Mouse (Mus musculus) thymus, adult 2 months (tissue): Measurements from ENCODE around the gene Fam53b. TPM values are rescaled to one million over a fixed set of nuclear protein-coding genes. Genes with fewer than 3 reads are reported as not detected.

Experiments used
- DNase-seq: peaks from one replicate; pipeline ENCODE4 v3.0.0; 2021
- H3K27ac ChIP-seq: fragments of 200-500 bp; 2 replicates; pipeline ENCODE4 v1.5.1; 2012; ENCODE audit warnings: low read length, control low read depth; ENCODE audit not compliant: control insufficient read depth, insufficient read depth
- H3K27me3 ChIP-seq: fragments of 200-500 bp; 2 replicates; pipeline ENCODE4 v1.6.1; 2012; ENCODE audit warnings: mild to moderate bottlenecking, low read length, moderate library complexity, mixed read lengths; ENCODE audit not compliant: control insufficient read depth, insufficient read depth
- H3K36me3 ChIP-seq: fragments of 200-500 bp; 2 replicates; pipeline ENCODE4 v1.6.1; 2012; ENCODE audit warnings: mild to moderate bottlenecking, low read length, moderate library complexity; ENCODE audit not compliant: control insufficient read depth, insufficient read depth
- H3K4me1 ChIP-seq: fragments of 200-500 bp; replicated peaks from 2 replicates; pipeline ENCODE4 v1.6.1; 2012; ENCODE audit warnings: low read length; ENCODE audit not compliant: control insufficient read depth, insufficient read depth
- H3K4me3 ChIP-seq: fragments of 200-500 bp; 2 replicates; pipeline ENCODE4 v1.5.1; 2012; ENCODE audit warnings: mild to moderate bottlenecking, low read length, control low read depth, moderate library complexity; ENCODE audit not compliant: control insufficient read depth, insufficient read depth
- CTCF ChIP-seq: fragments of 200-500 bp; IDR thresholded peaks from 2 replicates; pipeline ENCODE4 v1.5.1; 2012; ENCODE audit warnings: mild to moderate bottlenecking, control low read depth, low read length, moderate library complexity, borderline replicate concordance; ENCODE audit not compliant: control insufficient read depth, poor library complexity, insufficient read depth; ENCODE audit errors: extremely low read depth
- POLR2A ChIP-seq: fragments of 200-500 bp; IDR thresholded peaks from 2 replicates; pipeline ENCODE4 v1.6.1; 2012; ENCODE audit warnings: mild to moderate bottlenecking, low read length, control low read depth, moderate library complexity; ENCODE audit not compliant: control insufficient read depth, poor library complexity, insufficient read depth; ENCODE audit errors: extremely low read depth
- WGBS: fragments of 180-500 bp; shearing (Covaris S2); methylation state at CpG from one replicate; pipeline ENCODE4 v1.1.7; 2018; 5-methylcytosine and 5-hydroxymethylcytosine counted together
- polyA plus RNA-seq: library from polyadenylated mRNA; depleted of rRNA; stranded (reverse); fragments of >200 nt; gene quantifications from 2 replicates; pipeline ENCODE4 v1.2.3, GENCODE M21; 2012

Fam53b gene
- polyA plus RNA-seq, 1 experiment, result 104 TPM

DNA sequence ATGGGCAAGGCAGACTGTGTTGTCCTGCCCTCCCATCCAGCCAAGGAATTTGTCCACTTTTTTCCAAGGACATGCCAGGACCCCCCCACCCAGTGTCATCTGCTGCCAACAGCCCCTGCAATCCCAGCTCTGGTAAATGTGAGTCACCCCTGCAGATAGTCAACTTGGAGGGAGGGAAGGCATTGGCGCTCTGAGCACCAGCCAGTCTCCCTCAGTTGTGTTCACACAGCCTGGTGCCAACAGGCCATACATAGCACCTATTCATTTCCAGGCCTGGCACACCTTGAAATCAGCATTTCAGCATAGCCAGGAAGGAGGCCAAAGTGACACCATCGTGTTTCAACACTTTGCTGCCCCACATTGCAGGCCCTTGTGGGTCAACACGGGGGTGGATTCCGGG is 129.8 kb downstream of the Fam53b start:
- no peak for TF ChIP-seq CTCF
- TF ChIP-seq POLR2A, result no peak
- Histone ChIP-seq H3K27ac (no peak overlapping the region), H3K27me3 (no peaks in the 10 kb centered on the region), H3K4me1 (peaks cover 5% of the 10 kb centered on the region), H3K36me3 (no peaks in the 10 kb centered on the region), H3K4me3 (no peak overlapping the region)
- WGBS, result 96% methylated on average over 4 of the region's 4 CpGs
- DNase-seq, result no peak

DNA sequence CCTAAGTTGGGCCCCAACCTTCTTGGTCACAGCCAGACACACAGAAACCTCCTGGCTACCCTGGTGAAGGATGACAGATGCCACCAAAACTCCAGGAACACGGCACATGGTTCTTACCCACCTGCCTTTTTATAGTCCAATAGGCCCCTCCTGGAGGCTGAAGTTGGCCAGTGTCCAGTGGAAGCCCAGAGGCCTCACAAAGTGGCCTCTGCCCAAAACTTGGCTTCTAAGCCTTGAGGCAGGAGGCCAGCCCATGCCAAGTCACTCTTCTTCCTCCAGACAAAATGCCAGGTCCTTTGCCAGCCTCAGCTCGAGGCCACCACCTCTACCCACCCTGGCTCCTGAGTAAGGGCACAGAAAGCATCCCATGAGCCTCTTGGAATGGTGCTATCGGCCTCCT is 130.8 kb downstream of the Fam53b start:
- TF ChIP-seq POLR2A (no peak), CTCF (no peak)
- Histone ChIP-seq H3K4me1 (peaks cover 5% of the 10 kb centered on the region), H3K36me3 (no peaks in the 10 kb centered on the region), H3K27me3 (no peaks in the 10 kb centered on the region), H3K27ac (no peak overlapping the region), H3K4me3 (no peak overlapping the region)
- no peak for DNase-seq
- 90% methylated on average over 3 of the region's 3 CpGs for WGBS

DNA sequence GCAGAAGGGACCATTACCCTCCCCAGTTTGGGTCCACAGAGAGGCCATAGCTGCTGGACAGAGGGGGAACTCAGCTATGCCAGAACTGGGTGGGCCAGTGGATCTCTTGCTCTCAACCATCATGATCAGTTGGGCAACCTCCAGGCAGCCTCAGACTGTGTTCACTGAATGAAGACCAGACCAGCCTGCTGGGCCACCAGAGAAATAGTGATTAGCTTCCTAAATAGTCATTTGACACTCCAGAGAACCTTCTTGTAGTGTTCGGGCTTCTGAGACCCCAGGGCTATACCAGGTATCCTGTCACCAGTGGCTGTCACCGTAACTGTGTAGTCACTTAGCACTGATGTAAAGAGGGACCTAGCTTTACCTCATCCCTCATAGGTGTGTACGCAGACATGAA is 131.3 kb downstream of the Fam53b start:
- TF ChIP-seq POLR2A, result no peak
- TF ChIP-seq CTCF, result no peak
- no peak overlapping the region for H3K27ac ChIP-seq
- no peak overlapping the region for H3K4me3 ChIP-seq
- over 99% methylated on average over 3 of the region's 3 CpGs for WGBS
- H3K36me3 ChIP-seq, result no peaks in the 10 kb centered on the region
- peaks cover 5% of the 10 kb centered on the region for H3K4me1 ChIP-seq
- H3K27me3 ChIP-seq, result no peaks in the 10 kb centered on the region
- no peak for DNase-seq

DNA sequence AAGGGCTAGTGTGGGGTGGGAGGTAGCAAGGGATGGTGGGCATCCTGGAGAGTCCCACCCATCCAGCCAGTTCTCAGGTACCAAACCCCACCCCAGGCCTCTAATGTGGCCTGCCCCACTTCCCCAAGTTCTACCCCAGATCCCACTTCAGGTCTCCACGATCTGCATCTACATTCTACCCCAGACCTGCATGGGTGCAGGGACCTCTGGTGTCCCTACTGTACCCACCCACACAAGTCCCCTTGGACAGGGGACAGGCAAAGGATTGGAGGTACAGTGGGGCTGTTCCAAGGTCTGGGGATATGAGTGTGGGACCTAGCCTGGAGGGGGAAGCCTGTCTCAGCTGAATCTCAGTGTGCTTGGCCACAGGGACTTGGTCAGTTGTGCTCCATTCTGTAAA is 131.9 kb downstream of the Fam53b start:
- Histone ChIP-seq H3K4me1 (peaks cover 4% of the 10 kb centered on the region), H3K27me3 (no peaks in the 10 kb centered on the region), H3K4me3 (no peak overlapping the region), H3K36me3 (no peaks in the 10 kb centered on the region), H3K27ac (no peak overlapping the region)
- WGBS, result 48% methylated on average over 1 of the region's 1 CpGs
- DNase-seq, result no peak
- TF ChIP-seq CTCF (no peak), POLR2A (no peak)

DNA sequence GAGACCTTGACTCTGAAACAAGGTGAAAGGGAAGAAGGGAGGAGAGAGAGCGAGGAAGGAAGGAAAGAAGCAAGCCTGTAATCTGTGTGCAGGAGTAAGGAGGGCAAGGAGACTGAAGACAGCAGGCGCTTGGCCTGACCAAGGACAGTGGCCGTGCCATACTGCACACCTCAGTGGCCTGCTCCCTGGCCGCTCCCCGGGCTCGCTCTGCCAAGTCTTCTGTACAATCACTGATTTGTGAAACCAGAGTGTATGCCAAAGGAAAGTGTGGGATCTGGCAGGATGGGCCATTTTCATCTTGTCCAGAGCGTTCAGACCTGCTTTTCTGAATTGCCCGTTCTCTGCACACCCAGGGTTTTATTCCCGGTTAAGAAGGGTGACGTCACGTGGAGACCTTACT is 132.4 kb downstream of the Fam53b start:
- H3K27me3 ChIP-seq, result no peaks in the 10 kb centered on the region
- H3K36me3 ChIP-seq, result no peaks in the 10 kb centered on the region
- DNase-seq, result no peak
- H3K4me3 ChIP-seq, result no peak overlapping the region
- WGBS, result 97% methylated on average over 11 of the region's 11 CpGs
- no peak overlapping the region for H3K27ac ChIP-seq
- H3K4me1 ChIP-seq, result no peaks in the 10 kb centered on the region
- TF ChIP-seq POLR2A, result no peak
- no peak for TF ChIP-seq CTCF

DNA sequence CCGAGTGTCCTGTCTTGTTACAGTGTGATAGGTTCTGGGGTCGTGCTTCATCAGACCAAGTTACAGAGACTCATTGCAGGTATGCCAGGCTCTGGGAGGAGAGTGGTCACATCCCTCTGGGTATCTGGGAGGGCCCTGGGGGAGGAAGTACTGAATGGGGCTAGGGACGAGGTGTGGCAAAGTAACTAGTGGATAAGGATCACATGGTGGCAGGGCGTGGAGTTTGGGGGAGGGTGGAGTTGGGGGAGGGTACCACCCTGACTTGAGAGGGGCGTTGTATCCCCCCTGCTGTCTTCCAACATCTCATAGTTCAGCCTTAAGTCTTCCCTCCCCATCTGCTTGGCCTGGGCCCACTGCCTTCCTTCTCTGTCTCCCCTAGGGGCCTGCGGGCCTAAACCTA is 134.1 kb downstream of the Fam53b start:
- DNase-seq, result no peak
- 87% methylated on average over 6 of the region's 6 CpGs for WGBS
- Histone ChIP-seq H3K4me3 (no peak overlapping the region), H3K27ac (no peak overlapping the region), H3K27me3 (no peaks in the 10 kb centered on the region), H3K4me1 (no peaks in the 10 kb centered on the region), H3K36me3 (no peaks in the 10 kb centered on the region)
- TF ChIP-seq CTCF, result no peak
- TF ChIP-seq POLR2A, result no peak

DNA sequence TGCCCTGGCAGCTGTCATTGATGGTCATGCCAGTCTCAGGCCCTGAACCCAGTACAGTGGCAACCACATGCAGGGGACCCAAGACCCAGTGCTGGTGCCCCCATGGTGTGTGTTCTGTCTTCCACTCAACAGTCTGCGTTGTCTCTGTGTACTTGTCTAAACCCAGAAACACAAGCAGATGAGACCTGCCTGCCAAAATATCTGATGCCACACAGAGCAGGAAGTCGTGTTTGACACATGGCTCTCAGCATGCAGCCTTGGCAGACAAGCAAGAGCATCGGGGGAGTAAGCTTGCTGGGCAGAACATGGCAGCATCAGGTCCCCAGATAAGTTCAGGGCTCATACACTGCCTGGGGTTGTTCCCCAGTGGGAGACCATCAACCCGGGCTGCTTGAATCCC is 134.6 kb downstream of the Fam53b start:
- TF ChIP-seq CTCF (no peak), POLR2A (no peak)
- Histone ChIP-seq H3K36me3 (no peaks in the 10 kb centered on the region), H3K4me3 (no peak overlapping the region), H3K4me1 (no peaks in the 10 kb centered on the region), H3K27ac (no peak overlapping the region), H3K27me3 (no peaks in the 10 kb centered on the region)
- WGBS, result 56% methylated on average over 4 of the region's 4 CpGs
- DNase-seq, result no peak
